Mouse (Mus musculus): ENCODE measurements around the gene Ice2. TPM values are rescaled to one million over a fixed set of nuclear protein-coding genes. Genes with fewer than 3 reads are reported as not detected.

The Ice2 gene
- 2.6 TPM for polyA plus RNA-seq (2012; fragmentation: generic; extraction: Trizol)
- long read RNA-seq, experiment 1, full-length matches to known transcripts = 1 of 4 reads
- long read RNA-seq, experiment 1, partial matches to known transcripts = 1 of 4 reads
- long read RNA-seq, experiment 1, other reads (novel, unspliced or antisense) = 2 of 4 reads
- long read RNA-seq, experiment 2, full-length matches to known transcripts = 44 of 66 reads
- long read RNA-seq, experiment 2, partial matches to known transcripts = 5 of 66 reads
- long read RNA-seq, experiment 2, other reads (novel, unspliced or antisense) = 17 of 66 reads

DNA sequence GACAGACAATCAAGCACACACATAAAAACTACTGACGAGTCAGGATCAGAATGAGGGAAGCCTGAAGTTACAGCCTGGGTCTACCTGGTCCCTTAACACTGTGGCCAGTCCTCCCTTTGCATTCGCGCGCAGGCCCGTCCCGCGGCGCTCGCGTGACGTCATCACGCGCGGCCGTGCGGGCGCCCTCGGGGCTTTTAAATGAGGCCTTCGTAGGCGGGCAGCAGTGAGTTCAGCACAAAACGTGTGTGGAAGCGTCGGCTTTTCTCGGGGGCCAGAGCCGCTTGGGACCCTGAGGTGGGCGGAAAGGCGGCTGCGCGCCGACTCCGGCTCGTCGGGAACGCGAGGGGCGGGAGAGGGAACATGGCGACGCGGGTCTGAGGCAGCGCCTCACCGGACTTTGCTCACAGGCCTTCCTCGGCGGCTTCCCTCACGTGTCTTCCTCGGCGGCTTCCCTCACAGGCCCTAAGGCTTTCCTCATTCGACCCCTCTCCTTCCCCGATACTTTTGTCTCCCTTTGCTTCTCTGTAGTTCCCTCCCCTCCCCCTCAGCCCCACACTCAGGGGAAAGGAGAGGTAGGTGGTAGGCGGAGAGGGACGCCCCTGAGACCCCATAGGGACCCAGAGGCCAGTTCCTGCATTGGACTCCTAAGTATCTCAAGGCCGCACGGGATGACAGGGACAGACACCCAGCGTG lies at the start of gene Ice2:
Gene Ice2, plus strand, starts transcription at position 147 of the 693 bp plus-strand sequence.
- peaks cover 15% of the 10 kb centered on the region for H3K79me2 ChIP-seq (ENCODE audit: control insufficient read depth, insufficient read depth)
- peak within 1 kb of the TSS; percentile 93 for H3ac ChIP-seq (ENCODE audit: control insufficient read depth, insufficient read length, low read depth)
- peaks cover 14% of the 10 kb centered on the region for H3K36me3 ChIP-seq (ENCODE audit: control insufficient read depth, insufficient read depth)
- peaks cover 6% of the 10 kb centered on the region for H3K79me3 ChIP-seq (ENCODE audit: low read depth)
- TF ChIP-seq MYOG (IDR thresholded peaks at IDR 0.05; ENCODE audit: control insufficient read depth, extremely low read depth, insufficient read length) = no peak
- TF ChIP-seq MAX (IDR thresholded peaks at IDR 0.05) = no peak
- no peak for TF ChIP-seq CTCF (IDR thresholded peaks at IDR 0.05; ENCODE audit: control insufficient read depth, insufficient read depth, insufficient read length)
- TF ChIP-seq FOSL1 (IDR thresholded peaks at IDR 0.05; ENCODE audit: insufficient read depth, low read length, poor library complexity, severe bottlenecking) = no peak
- TF ChIP-seq CEBPB (IDR thresholded peaks at IDR 0.05; ENCODE audit: low read depth) = no peak
- TF ChIP-seq USF1 (IDR thresholded peaks at IDR 0.05; ENCODE audit: low read depth) = no peak
- TF ChIP-seq MYOD1 (IDR thresholded peaks at IDR 0.05; ENCODE audit: control insufficient read depth, insufficient read length, low read depth) = no peak
- H3K27me3 ChIP-seq (ENCODE audit: control insufficient read depth, insufficient read depth, insufficient read length) = no peaks in the 10 kb centered on the region
- H3K4me3 ChIP-seq (ENCODE audit: insufficient read depth, poor library complexity, severe bottlenecking) = peak within 1 kb of the TSS; percentile 83

DNA sequence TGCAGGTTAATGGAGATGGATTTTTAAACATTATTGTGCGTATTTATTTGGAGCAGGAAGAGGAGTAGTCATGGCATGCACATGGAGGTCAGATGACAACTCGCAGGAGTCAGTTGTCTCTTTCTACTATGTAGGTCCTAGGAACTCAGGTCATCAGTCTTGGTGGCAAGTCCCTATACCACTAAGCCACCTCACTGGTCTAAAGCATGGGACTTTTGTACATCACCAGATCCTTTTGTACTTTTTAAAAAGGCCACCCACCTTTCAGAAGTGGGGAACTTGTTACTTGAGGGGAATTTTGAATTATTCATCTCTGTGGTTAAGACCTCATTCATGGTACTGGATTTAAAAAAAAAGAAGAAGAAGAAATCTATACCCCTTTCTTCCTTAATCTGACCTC lies 48.2 kb upstream of the Ice2 start:
- H3K79me2 ChIP-seq (ENCODE audit: control insufficient read depth, insufficient read depth) = no peaks in the 10 kb centered on the region
- H3ac ChIP-seq (ENCODE audit: control insufficient read depth, insufficient read length, low read depth) = no peak overlapping the region
- TF ChIP-seq MAX (IDR thresholded peaks at IDR 0.05) (no peak), USF1 (IDR thresholded peaks at IDR 0.05; ENCODE audit: low read depth) (no peak), MYOD1 (IDR thresholded peaks at IDR 0.05; ENCODE audit: control insufficient read depth, insufficient read length, low read depth) (no peak), FOSL1 (IDR thresholded peaks at IDR 0.05; ENCODE audit: insufficient read depth, low read length, poor library complexity, severe bottlenecking) (no peak), MYOG (IDR thresholded peaks at IDR 0.05; ENCODE audit: control insufficient read depth, extremely low read depth, insufficient read length) (no peak), CEBPB (IDR thresholded peaks at IDR 0.05; ENCODE audit: low read depth) (no peak), CTCF (IDR thresholded peaks at IDR 0.05; ENCODE audit: control insufficient read depth, insufficient read depth, insufficient read length) (no peak)
- no peaks in the 10 kb centered on the region for H3K79me3 ChIP-seq (ENCODE audit: low read depth)
- H3K27me3 ChIP-seq (ENCODE audit: control insufficient read depth, insufficient read depth, insufficient read length) = no peaks in the 10 kb centered on the region
- H3K36me3 ChIP-seq (ENCODE audit: control insufficient read depth, insufficient read depth) = no peaks in the 10 kb centered on the region
- H3K4me3 ChIP-seq (ENCODE audit: insufficient read depth, poor library complexity, severe bottlenecking) = no peak overlapping the region

DNA sequence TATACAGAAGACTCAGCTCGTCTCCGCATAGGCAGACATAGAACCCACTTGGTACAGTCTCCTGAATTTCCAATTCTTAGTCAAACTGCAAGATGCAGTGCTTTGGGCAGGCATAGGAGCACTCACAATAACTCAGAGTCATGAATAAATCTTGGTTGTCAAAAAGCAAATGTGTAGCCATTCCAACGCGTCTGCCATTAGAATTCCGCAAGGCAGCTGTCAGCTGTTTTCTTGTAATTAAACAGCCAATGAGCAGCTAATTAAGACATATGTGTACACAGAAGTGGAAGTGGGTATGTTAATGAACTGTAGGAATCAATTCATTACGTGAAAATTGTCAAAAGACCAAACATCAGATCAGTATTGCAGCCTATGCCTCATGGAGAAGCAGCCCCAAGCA lies 43.5 kb upstream of the Ice2 start:
- Histone ChIP-seq H3K79me2 (ENCODE audit: control insufficient read depth, insufficient read depth) (no peaks in the 10 kb centered on the region), H3K79me3 (ENCODE audit: low read depth) (no peaks in the 10 kb centered on the region), H3K27me3 (ENCODE audit: control insufficient read depth, insufficient read depth, insufficient read length) (peaks cover 6% of the 10 kb centered on the region), H3K36me3 (ENCODE audit: control insufficient read depth, insufficient read depth) (no peaks in the 10 kb centered on the region), H3K4me3 (ENCODE audit: insufficient read depth, poor library complexity, severe bottlenecking) (no peak overlapping the region), H3ac (ENCODE audit: control insufficient read depth, insufficient read length, low read depth) (no peak overlapping the region)
- TF ChIP-seq CEBPB (IDR thresholded peaks at IDR 0.05; ENCODE audit: low read depth) (no peak), CTCF (IDR thresholded peaks at IDR 0.05; ENCODE audit: control insufficient read depth, insufficient read depth, insufficient read length) (no peak)

DNA sequence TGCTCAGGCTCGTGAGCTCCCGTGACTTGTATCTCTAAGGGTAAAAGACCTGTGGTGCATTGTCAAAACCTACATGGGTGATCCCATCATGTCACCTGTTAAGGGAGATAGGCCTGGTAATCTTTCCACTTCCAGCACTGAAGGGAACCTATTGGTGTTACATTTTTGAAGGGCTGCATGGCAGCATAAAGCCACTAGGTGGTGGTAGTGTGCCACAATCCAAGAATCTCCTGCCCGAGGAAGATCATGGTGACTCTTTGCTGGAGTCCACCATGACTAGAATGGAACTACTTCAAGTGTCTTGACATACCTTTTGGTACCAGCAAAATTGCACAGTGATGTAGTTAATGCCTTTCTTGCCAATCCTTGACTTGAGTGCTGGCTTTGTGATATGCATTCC lies 39.9 kb upstream of the Ice2 start:
- Histone ChIP-seq H3K79me3 (ENCODE audit: low read depth) (no peaks in the 10 kb centered on the region), H3K27me3 (ENCODE audit: control insufficient read depth, insufficient read depth, insufficient read length) (peaks cover 6% of the 10 kb centered on the region)

DNA sequence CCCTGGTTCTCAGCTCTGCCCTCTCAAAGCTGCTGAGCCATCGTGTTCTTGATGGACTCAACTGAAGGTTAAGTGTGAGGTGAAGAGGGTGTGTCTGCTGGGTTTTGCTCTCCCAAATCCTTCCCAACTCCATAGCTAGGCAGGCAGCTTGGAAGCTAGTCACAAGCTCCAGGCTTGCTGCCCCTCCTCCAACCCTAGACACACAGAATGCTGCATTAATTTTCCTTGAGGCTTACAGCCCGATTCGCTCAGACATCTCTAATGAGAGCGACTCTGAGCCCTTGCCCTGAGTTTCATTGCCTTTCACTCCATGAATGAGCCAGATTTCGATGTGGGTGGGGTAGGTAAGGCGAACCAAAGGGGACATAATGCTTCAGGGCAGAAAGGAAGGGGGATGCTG lies 38.9 kb upstream of the Ice2 start:
- Histone ChIP-seq H3ac (ENCODE audit: control insufficient read depth, insufficient read length, low read depth) (no peak overlapping the region), H3K79me2 (ENCODE audit: control insufficient read depth, insufficient read depth) (no peaks in the 10 kb centered on the region), H3K27me3 (ENCODE audit: control insufficient read depth, insufficient read depth, insufficient read length) (peaks cover 6% of the 10 kb centered on the region), H3K79me3 (ENCODE audit: low read depth) (no peaks in the 10 kb centered on the region), H3K4me3 (ENCODE audit: insufficient read depth, poor library complexity, severe bottlenecking) (no peak overlapping the region), H3K36me3 (ENCODE audit: control insufficient read depth, insufficient read depth) (no peaks in the 10 kb centered on the region)
- no peak for TF ChIP-seq MYOD1 (IDR thresholded peaks at IDR 0.05; ENCODE audit: control insufficient read depth, insufficient read length, low read depth)
- TF ChIP-seq FOSL1 (IDR thresholded peaks at IDR 0.05; ENCODE audit: insufficient read depth, low read length, poor library complexity, severe bottlenecking) = no peak
- no peak for TF ChIP-seq CEBPB (IDR thresholded peaks at IDR 0.05; ENCODE audit: low read depth)
- TF ChIP-seq USF1 (IDR thresholded peaks at IDR 0.05; ENCODE audit: low read depth) = no peak
- no peak for TF ChIP-seq MYOG (IDR thresholded peaks at IDR 0.05; ENCODE audit: control insufficient read depth, extremely low read depth, insufficient read length)
- TF ChIP-seq MAX (IDR thresholded peaks at IDR 0.05) = no peak
- no peak for TF ChIP-seq CTCF (IDR thresholded peaks at IDR 0.05; ENCODE audit: control insufficient read depth, insufficient read depth, insufficient read length)

More for the DNA sequence above, 39.9 kb upstream of the Ice2 start:
- no peaks in the 10 kb centered on the region for H3K79me2 ChIP-seq (ENCODE audit: control insufficient read depth, insufficient read depth)
- TF ChIP-seq CEBPB (IDR thresholded peaks at IDR 0.05; ENCODE audit: low read depth) = no peak
- TF ChIP-seq CTCF (IDR thresholded peaks at IDR 0.05; ENCODE audit: control insufficient read depth, insufficient read depth, insufficient read length) = peak; percentile 33
- H3K36me3 ChIP-seq (ENCODE audit: control insufficient read depth, insufficient read depth) = no peaks in the 10 kb centered on the region
- H3ac ChIP-seq (ENCODE audit: control insufficient read depth, insufficient read length, low read depth) = no peak overlapping the region
- H3K4me3 ChIP-seq (ENCODE audit: insufficient read depth, poor library complexity, severe bottlenecking) = no peak overlapping the region

DNA sequence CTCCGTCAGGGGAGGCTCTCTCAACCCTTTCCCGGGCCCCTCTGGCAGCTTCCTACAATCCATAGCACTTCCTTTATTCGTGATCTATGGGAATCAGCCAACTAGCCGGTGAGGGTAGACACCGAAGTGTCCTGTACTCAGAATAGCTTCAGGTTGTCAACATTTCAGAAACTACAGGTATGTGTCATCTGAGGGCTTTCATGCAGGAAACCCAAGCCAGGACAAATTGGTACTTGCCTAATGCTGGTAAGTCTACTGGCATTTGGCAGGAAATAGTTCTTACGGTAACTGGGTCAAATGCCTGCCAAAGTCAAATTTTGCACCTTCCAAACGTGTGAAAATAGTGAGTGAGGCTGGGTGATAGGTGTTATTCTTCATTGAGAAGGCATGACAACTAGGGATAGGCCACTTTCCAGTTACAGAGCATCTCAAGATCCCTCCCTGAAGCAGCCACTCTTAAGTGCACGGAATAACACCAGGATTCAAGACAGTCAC lies 35.7 kb upstream of the Ice2 start:
- H3K36me3 ChIP-seq (ENCODE audit: control insufficient read depth, insufficient read depth) = no peaks in the 10 kb centered on the region
- peaks cover 10% of the 10 kb centered on the region for H3K27me3 ChIP-seq (ENCODE audit: control insufficient read depth, insufficient read depth, insufficient read length)
- H3K4me3 ChIP-seq (ENCODE audit: insufficient read depth, poor library complexity, severe bottlenecking) = no peak overlapping the region
- H3ac ChIP-seq (ENCODE audit: control insufficient read depth, insufficient read length, low read depth) = no peak overlapping the region
- TF ChIP-seq CEBPB (IDR thresholded peaks at IDR 0.05; ENCODE audit: low read depth) (no peak), USF1 (IDR thresholded peaks at IDR 0.05; ENCODE audit: low read depth) (no peak), MYOD1 (IDR thresholded peaks at IDR 0.05; ENCODE audit: control insufficient read depth, insufficient read length, low read depth) (no peak), MAX (IDR thresholded peaks at IDR 0.05) (no peak), MYOG (IDR thresholded peaks at IDR 0.05; ENCODE audit: control insufficient read depth, extremely low read depth, insufficient read length) (no peak), CTCF (IDR thresholded peaks at IDR 0.05; ENCODE audit: control insufficient read depth, insufficient read depth, insufficient read length) (no peak), FOSL1 (IDR thresholded peaks at IDR 0.05; ENCODE audit: insufficient read depth, low read length, poor library complexity, severe bottlenecking) (no peak)
- H3K79me3 ChIP-seq (ENCODE audit: low read depth) = no peaks in the 10 kb centered on the region
- no peaks in the 10 kb centered on the region for H3K79me2 ChIP-seq (ENCODE audit: control insufficient read depth, insufficient read depth)
